Mouse (Mus musculus) left cerebral cortex, postnatal 14 days (tissue): ENCODE results near the gene Zfc3h1. TPM values are rescaled to one million over a fixed set of nuclear protein-coding genes. Genes with fewer than 3 reads are reported as not detected.

Source experiments
- DNase-seq, 2 experiments: peaks; one replicate each; pipeline ENCODE4 v3.0.0; 2021 to 2022; ENCODE audit warnings: low spot score in 2 of 2, mixed read lengths in 1 of 2
- intact Hi-C: fragments of 180-260 bp; cut with DNase I; formaldehyde crosslinking; loops from one replicate; pipeline ENCODE4 v1.15.1; 2025
- long read RNA-seq, 2 experiments: library from polyadenylated mRNA; stranded (forward); transcript quantifications; one replicate each; pipeline ENCODE4 v2.0.0; 2021
- total RNA-seq, 2 experiments: library from RNA; stranded (reverse); gene quantifications; 2 replicates each; pipeline ENCODE4 v1.2.3; 2021

The Zfc3h1 gene
- total RNA-seq = 10 to 100 TPM; 50.9 to 52.6 TPM
- long read RNA-seq, experiment 1, full-length matches to known transcripts = 3 of 4 reads
- long read RNA-seq, experiment 1, partial matches to known transcripts = 1 of 4 reads
- long read RNA-seq, experiment 1, other reads (novel, unspliced or antisense) = 0 of 4 reads
- long read RNA-seq, experiment 2, full-length matches to known transcripts = 1 of 4 reads
- long read RNA-seq, experiment 2, partial matches to known transcripts = 2 of 4 reads
- long read RNA-seq, experiment 2, other reads (novel, unspliced or antisense) = 1 of 4 reads

GRCm38 (mm10) chr10:115384221-115385017, at the start of gene Zfc3h1, which contains the start of gene Thap2:
TSS of gene Zfc3h1 (plus strand) at chr10:115384959.
TSS of gene Thap2 (minus strand) at chr10:115384443.
- intact Hi-C loops = loop anchor here (5.0 kb wide), 1 partner anchor 67 kb away; the partner anchor contains the start of gene Rab21
- DNase-seq = peak; percentile 99

- intact Hi-C loops = no loop called here
- DNase-seq = no peak
Observed at GRCm38 (mm10) chr10:115336901-115337300, 47.9 kb upstream of the Zfc3h1 start.

GRCm38 (mm10) chr10:115339820-115340328, 44.9 kb upstream of the Zfc3h1 start:
- intact Hi-C loops = no loop called here

GRCm38 (mm10) chr10:115342771-115343425, 41.9 kb upstream of the Zfc3h1 start:
- intact Hi-C loops = no loop called here

More at GRCm38 (mm10) chr10:115339820-115340328, 44.9 kb upstream of the Zfc3h1 start:
- no peak for DNase-seq

GRCm38 (mm10) chr10:115346444-115346843, 38.3 kb upstream of the Zfc3h1 start:
- DNase-seq = no peak
- intact Hi-C loops = no loop called here

More at GRCm38 (mm10) chr10:115342771-115343425, 41.9 kb upstream of the Zfc3h1 start:
- no peak for DNase-seq

GRCm38 (mm10) chr10:115348131-115348530, 36.6 kb upstream of the Zfc3h1 start:
- no peak for DNase-seq
- intact Hi-C loops = no loop called here

- intact Hi-C loops = no loop called here
Observed at GRCm38 (mm10) chr10:115349029-115349428, 35.7 kb upstream of the Zfc3h1 start.

GRCm38 (mm10) chr10:115349509-115349908, 35.2 kb upstream of the Zfc3h1 start:
- DNase-seq = no peak

More at GRCm38 (mm10) chr10:115349029-115349428, 35.7 kb upstream of the Zfc3h1 start:
- no peak for DNase-seq

GRCm38 (mm10) chr10:115350810-115351397, 33.9 kb upstream of the Zfc3h1 start:
- DNase-seq = no peak
- intact Hi-C loops = no loop called here

More at GRCm38 (mm10) chr10:115349509-115349908, 35.2 kb upstream of the Zfc3h1 start:
- intact Hi-C loops = no loop called here

GRCm38 (mm10) chr10:115354553-115354952, 30.2 kb upstream of the Zfc3h1 start:
- intact Hi-C loops = no loop called here
- no peak for DNase-seq

- DNase-seq = no peak
- intact Hi-C loops = no loop called here
Observed at GRCm38 (mm10) chr10:115355016-115355415, 29.7 kb upstream of the Zfc3h1 start.

- intact Hi-C loops = no loop called here
- no peak for DNase-seq
Observed at GRCm38 (mm10) chr10:115356106-115356505, 28.7 kb upstream of the Zfc3h1 start.

- no peak for DNase-seq
- intact Hi-C loops = no loop called here
Observed at GRCm38 (mm10) chr10:115358216-115358919, 26.4 kb upstream of the Zfc3h1 start.

GRCm38 (mm10) chr10:115359066-115359465, 25.7 kb upstream of the Zfc3h1 start:
- intact Hi-C loops = no loop called here
- DNase-seq = no peak

- intact Hi-C loops = no loop called here
- DNase-seq = peak; percentile 94 to 95
Observed at GRCm38 (mm10) chr10:115361840-115362622, 22.7 kb upstream of the Zfc3h1 start, which contains the start of gene Tmem19. TSS of gene Tmem19 (minus strand) at chr10:115362501.

GRCm38 (mm10) chr10:115362623-115362964, 22.2 kb upstream of the Zfc3h1 start:
- DNase-seq = no peak
- intact Hi-C loops = no loop called here

- DNase-seq = no peak
- intact Hi-C loops = no loop called here
Observed at GRCm38 (mm10) chr10:115363151-115363550, 21.6 kb upstream of the Zfc3h1 start.
